Mouse (Mus musculus) testis, adult 2 months (tissue): ENCODE data around the gene Wnk2.

ENCODE experiments used
- CTCF ChIP-seq: fragments of 200-500 bp; IDR thresholded peaks from 2 replicates; pipeline ENCODE4 v1.5.1; 2012; ENCODE audit warnings: low read depth, mild to moderate bottlenecking, inconsistent platforms, low read length, moderate library complexity; ENCODE audit not compliant: control insufficient read depth, insufficient read depth, insufficient replicate concordance
- POLR2A ChIP-seq: fragments of 200-500 bp; IDR thresholded peaks from 2 replicates; pipeline ENCODE4 v1.6.1; 2012; ENCODE audit warnings: low read depth, mild to moderate bottlenecking, inconsistent platforms, low read length, moderate library complexity; ENCODE audit not compliant: control insufficient read depth

- no peak for TF ChIP-seq POLR2A
- no peak for TF ChIP-seq CTCF
Observed at GRCm38 (mm10) chr13:49142396-49142795, 5.4 kb downstream of the Wnk2 start.
